Mouse (Mus musculus) cerebellum, adult 18-20 months (tissue): ENCODE results near the gene Pde4d.

ENCODE experiments used
- DNase-seq, 2 experiments: peaks; one replicate each; pipeline ENCODE4 v3.0.0; 2021

Gene Pde4d

GRCm38 (mm10) chr13:109066581-109067159 is 616.9 kb downstream of the Pde4d start:
- DNase-seq = no peak

GRCm38 (mm10) chr13:109068258-109069219 is 618.8 kb downstream of the Pde4d start:
- no peak for DNase-seq

- DNase-seq = no peak
Measured at GRCm38 (mm10) chr13:109073371-109073770, 623.6 kb downstream of the Pde4d start.

- no peak for DNase-seq
Measured at GRCm38 (mm10) chr13:109074078-109074477, 624.3 kb downstream of the Pde4d start.

- peak; percentile 56 to 57 for DNase-seq
Measured at GRCm38 (mm10) chr13:109092654-109093053, 642.9 kb downstream of the Pde4d start.

- no peak for DNase-seq
Measured at GRCm38 (mm10) chr13:109096654-109097053, 646.9 kb downstream of the Pde4d start.

GRCm38 (mm10) chr13:109116004-109116341 is 666.2 kb downstream of the Pde4d start:
- DNase-seq = peak in 1 of 2 experiments; percentile 91

GRCm38 (mm10) chr13:109116342-109117201 is 666.8 kb downstream of the Pde4d start:
- peak; percentile 75 to 83 for DNase-seq

GRCm38 (mm10) chr13:109117210-109117791 is 667.6 kb downstream of the Pde4d start:
- DNase-seq = peak; percentile 67

- DNase-seq = peak; percentile 25 to 39
Measured at GRCm38 (mm10) chr13:109118296-109118800, 668.6 kb downstream of the Pde4d start.

GRCm38 (mm10) chr13:109121867-109122266 is 672.1 kb downstream of the Pde4d start:
- DNase-seq = no peak

GRCm38 (mm10) chr13:109136405-109136804 is 686.7 kb downstream of the Pde4d start:
- DNase-seq = peak in 1 of 2 experiments; percentile 32

- DNase-seq = no peak
Measured at GRCm38 (mm10) chr13:109158703-109159102, 709.0 kb downstream of the Pde4d start.

- no peak for DNase-seq
Measured at GRCm38 (mm10) chr13:109168556-109169334, 719.0 kb downstream of the Pde4d start.

GRCm38 (mm10) chr13:109169335-109169606 is 719.5 kb downstream of the Pde4d start:
- DNase-seq = no peak

- DNase-seq = peak in 1 of 2 experiments; percentile 43
Measured at GRCm38 (mm10) chr13:109171688-109172087, 721.9 kb downstream of the Pde4d start.

GRCm38 (mm10) chr13:109175281-109175680 is 725.5 kb downstream of the Pde4d start:
- peak in 1 of 2 experiments; percentile 12 for DNase-seq

- DNase-seq = peak; percentile 91 to 96
Measured at GRCm38 (mm10) chr13:109175852-109176621, 726.3 kb downstream of the Pde4d start.

GRCm38 (mm10) chr13:109181363-109181762 is 731.6 kb downstream of the Pde4d start:
- peak in 1 of 2 experiments; percentile 2 for DNase-seq

- DNase-seq = no peak
Measured at GRCm38 (mm10) chr13:109190652-109191051, 740.9 kb downstream of the Pde4d start.

- no peak for DNase-seq
Measured at GRCm38 (mm10) chr13:109191176-109191575, 741.4 kb downstream of the Pde4d start.
